Mouse (Mus musculus) spleen, adult 2 months (tissue): ENCODE data around the gene Itpr3.

ENCODE experiments used
- CTCF ChIP-seq: fragments of 200-500 bp; IDR thresholded peaks from 2 replicates; pipeline ENCODE4 v1.5.1; 2011; ENCODE audit warnings: mild to moderate bottlenecking, inconsistent platforms; ENCODE audit not compliant: insufficient read depth, insufficient read length, insufficient replicate concordance; ENCODE audit errors: extremely low read depth
- POLR2A ChIP-seq: fragments of 200-500 bp; IDR thresholded peaks from 2 replicates; pipeline ENCODE4 v1.6.1; 2011; ENCODE audit warnings: low read depth, low read length, inconsistent platforms

DNA sequence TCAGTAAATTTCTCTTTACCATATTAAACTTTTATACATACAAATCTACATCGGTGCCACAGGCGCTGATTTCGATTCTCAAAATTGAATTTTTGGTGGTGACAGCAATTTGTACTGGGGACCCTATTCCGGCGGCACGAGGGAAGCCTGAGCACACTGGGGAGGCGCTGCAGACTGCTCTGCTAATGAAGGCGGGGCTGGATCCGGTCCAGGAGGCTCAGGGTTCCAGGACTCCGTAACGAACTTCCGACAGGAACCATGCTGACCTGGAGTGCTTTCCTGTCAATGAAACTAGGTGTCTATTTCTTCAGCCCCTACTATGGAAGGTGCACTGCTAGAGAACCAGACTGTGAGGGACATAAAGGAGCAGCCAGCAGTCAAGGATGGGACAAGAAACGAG, 72.2 kb downstream of the Itpr3 start:
- TF ChIP-seq CTCF (no peak), POLR2A (no peak)
